Comparison of ENCODE assay signal across 21 mouse cellular contexts in genomic region chr7:141355051-141355450, GRCm38 (mm10). TPM values are rescaled to one million over a fixed set of nuclear protein-coding genes. Genes with fewer than 3 reads are reported as not detected.
DNase-seq lines count a peak whose midpoint lies in the region; ATAC-seq and TF ChIP-seq lines count a peak whose summit lies in the region.
"Had no signal": no experiment of that assay in that cellular context is flagged by ENCODE, and none has a peak within 500 bp of the region (broad histone marks: within the 10 kb centered on the region; RNA-seq: fewer than 3 reads in every experiment).

No protein-coding gene starts in this region.

- no peaks in the 10 kb centered on the region for H3K9me3 ChIP-seq in forebrain, postnatal 0 days (ENCODE audit: low read length)
- H3K9me3 ChIP-seq in forebrain, embryonic 12.5 days = no peaks in the 10 kb centered on the region
- H3K9me3 ChIP-seq in limb, embryonic 15.5 days = no peaks in the 10 kb centered on the region
- H3K9me3 ChIP-seq in limb, embryonic 10.5 days (replicated peaks) = no peaks in the 10 kb centered on the region
- no peaks in the 10 kb centered on the region for H3K9me3 ChIP-seq in intestine, postnatal 0 days (ENCODE audit: control insufficient read depth)
- H3K9me3 ChIP-seq: heart, embryonic 13.5 days; limb, embryonic 13.5 days; liver, embryonic 15.5 days; stomach, embryonic 15.5 days had no signal

- no peak overlapping the region for H3K4me2 ChIP-seq in forebrain, postnatal 0 days (ENCODE audit: low read depth)
- no peak overlapping the region for H3K4me2 ChIP-seq in forebrain, embryonic 12.5 days
- no peak overlapping the region for H3K4me2 ChIP-seq in limb, embryonic 15.5 days
- no peak overlapping the region for H3K4me2 ChIP-seq in intestine, postnatal 0 days (replicated peaks; ENCODE audit: low read depth)
- H3K4me2 ChIP-seq: heart, embryonic 13.5 days; limb, embryonic 13.5 days; liver, embryonic 15.5 days; stomach, embryonic 15.5 days had no signal

- no peak for TF ChIP-seq POLR2A in brain, embryonic 14.5 days (IDR thresholded peaks at IDR 0.05; ENCODE audit: borderline replicate concordance, extremely low read depth, insufficient read depth, insufficient read length, poor library complexity, severe bottlenecking)

- no peaks in the 10 kb centered on the region for H3K36me3 ChIP-seq in forebrain, postnatal 0 days (ENCODE audit: insufficient read depth)
- no peaks in the 10 kb centered on the region for H3K36me3 ChIP-seq in forebrain, embryonic 12.5 days (replicated peaks)
- no peaks in the 10 kb centered on the region for H3K36me3 ChIP-seq in limb, embryonic 15.5 days
- no peaks in the 10 kb centered on the region for H3K36me3 ChIP-seq in limb, embryonic 10.5 days
- peaks cover 34% of the 10 kb centered on the region; the same call in 1 of the 2 replicates for H3K36me3 ChIP-seq in intestine, postnatal 0 days (ENCODE audit: control insufficient read depth, insufficient read depth)
- H3K36me3 ChIP-seq: heart, embryonic 13.5 days; limb, embryonic 13.5 days; stomach, embryonic 15.5 days had no signal

- ATAC-seq in forebrain, postnatal 0 days = peak; percentile 76
- ATAC-seq in forebrain, embryonic 12.5 days (ENCODE audit: low FRiP score) = no peak
- 0 out of 2 replicates have a peak, but pooled peaks have one; percentile 23 for ATAC-seq in limb, embryonic 15.5 days (ENCODE audit: insufficient number of reproducible peaks, low FRiP score, low TSS enrichment, low read depth)
- no peak for ATAC-seq in intestine, postnatal 0 days
- ATAC-seq: intestine, embryonic 16.5 days; lung, postnatal 0 days had no signal

- no peaks in the 10 kb centered on the region for H3K27me3 ChIP-seq in forebrain, postnatal 0 days (ENCODE audit: insufficient read depth, low read length)
- peaks cover 8% of the 10 kb centered on the region; the same call in 1 of the 2 replicates for H3K27me3 ChIP-seq in forebrain, embryonic 12.5 days
- no peaks in the 10 kb centered on the region for H3K27me3 ChIP-seq in limb, embryonic 15.5 days
- H3K27me3 ChIP-seq in limb, embryonic 10.5 days (ENCODE audit: low read depth, poor library complexity, severe bottlenecking) = peaks cover 29% of the 10 kb centered on the region; the same call in 1 of the 2 replicates
- no peaks in the 10 kb centered on the region for H3K27me3 ChIP-seq in intestine, postnatal 0 days (replicated peaks; ENCODE audit: control insufficient read depth, insufficient read depth, low read length)
- H3K27me3 ChIP-seq: stomach, embryonic 15.5 days had no signal

- WGBS in forebrain, postnatal 0 days = 52% methylated on average over 8 of the region's 8 CpGs
- 75% methylated on average over 8 of the region's 8 CpGs for WGBS in forebrain, embryonic 12.5 days
- 73% methylated on average over 8 of the region's 8 CpGs for WGBS in limb, embryonic 15.5 days
- WGBS in limb, embryonic 10.5 days = 80% methylated on average over 8 of the region's 8 CpGs
- WGBS in intestine, postnatal 0 days = 82% methylated on average over 8 of the region's 8 CpGs

- H3K27ac ChIP-seq in forebrain, postnatal 0 days (ENCODE audit: low read depth, low read length) = no peak overlapping the region
- no peak overlapping the region for H3K27ac ChIP-seq in forebrain, embryonic 12.5 days
- no peak overlapping the region for H3K27ac ChIP-seq in limb, embryonic 15.5 days
- no peak overlapping the region for H3K27ac ChIP-seq in limb, embryonic 10.5 days
- H3K27ac ChIP-seq in intestine, postnatal 0 days (ENCODE audit: low read depth, low read length) = no peak overlapping the region
- H3K27ac ChIP-seq: gastrocnemius, adult 2 months; heart, embryonic 13.5 days; limb, embryonic 13.5 days; liver, embryonic 15.5 days; stomach, embryonic 15.5 days had no signal

- DNase-seq in cerebellum, adult 18-20 months = peak; percentile 33 to 53
- DNase-seq in cerebellum, postnatal 36 days = no peak
- peak; percentile 49 for DNase-seq in forebrain, postnatal 0 days
- no peak for DNase-seq in limb, embryonic 10.5 days (ENCODE audit: low spot score)
- peak; percentile 50 for DNase-seq in brain, embryonic 14.5 days (ENCODE audit: low read depth)
- DNase-seq: adrenal gland, adult 8-10 months; gastrocnemius, adult 2 months; heart, adult 11 months; heart, postnatal 36 days had no signal

- H3K9ac ChIP-seq in forebrain, postnatal 0 days = no peak overlapping the region
- no peak overlapping the region for H3K9ac ChIP-seq in forebrain, embryonic 12.5 days
- no peak overlapping the region for H3K9ac ChIP-seq in limb, embryonic 15.5 days
- H3K9ac ChIP-seq in intestine, postnatal 0 days (ENCODE audit: low read depth, low read length) = no peak overlapping the region
- H3K9ac ChIP-seq: heart, embryonic 13.5 days; limb, embryonic 13.5 days; liver, embryonic 15.5 days; stomach, embryonic 15.5 days had no signal

- 0 out of 2 replicates have a peak, but pooled peaks cover 8% of the 10 kb centered on the region for H3K4me1 ChIP-seq in forebrain, postnatal 0 days (ENCODE audit: insufficient read depth)
- peaks cover 4% of the 10 kb centered on the region for H3K4me1 ChIP-seq in forebrain, embryonic 12.5 days
- 0 out of 2 replicates have a peak, but pooled peaks cover 3% of the 10 kb centered on the region for H3K4me1 ChIP-seq in limb, embryonic 15.5 days
- H3K4me1 ChIP-seq in limb, embryonic 10.5 days = peaks cover 8% of the 10 kb centered on the region; the same call in 1 of the 2 replicates
- no peaks in the 10 kb centered on the region; the same call in 1 of the 2 replicates for H3K4me1 ChIP-seq in intestine, postnatal 0 days (replicated peaks; ENCODE audit: control insufficient read depth, insufficient read depth, low read length)
- H3K4me1 ChIP-seq: heart, embryonic 13.5 days; limb, embryonic 13.5 days; stomach, embryonic 15.5 days had no signal

- no peak overlapping the region for H3K4me3 ChIP-seq in forebrain, postnatal 0 days (ENCODE audit: low read depth, low read length)
- H3K4me3 ChIP-seq in forebrain, embryonic 12.5 days (replicated peaks) = no peak overlapping the region
- no peak overlapping the region for H3K4me3 ChIP-seq in limb, embryonic 15.5 days
- no peak overlapping the region for H3K4me3 ChIP-seq in limb, embryonic 10.5 days
- no peak overlapping the region for H3K4me3 ChIP-seq in intestine, postnatal 0 days (ENCODE audit: low read depth, low read length)
- H3K4me3 ChIP-seq: gastrocnemius, adult 2 months; heart, embryonic 13.5 days; limb, embryonic 13.5 days; liver, embryonic 15.5 days; myocyte; stomach, embryonic 15.5 days had no signal

- no peak for TF ChIP-seq CTCF in forebrain, postnatal 0 days (IDR thresholded peaks at IDR 0.05; ENCODE audit: low read depth)
- no peak for TF ChIP-seq CTCF in brain, embryonic 14.5 days (IDR thresholded peaks at IDR 0.05; ENCODE audit: borderline replicate concordance, extremely low read depth, insufficient read depth, insufficient read length)
- no peak for TF ChIP-seq CTCF in intestine, postnatal 0 days (IDR thresholded peaks at IDR 0.05; ENCODE audit: low read depth)

RNA-seq across cellular contexts. Expression of gene Eps8l2, which starts 16.4 kb away (rescaled TPM):
- 1.0 and 1.1 TPM in 2 replicates for total RNA-seq in forebrain, postnatal 0 days (2014; rRNA removed)
- 0.74 and 0.82 TPM in 2 replicates for polyA plus RNA-seq in forebrain, postnatal 0 days (2015; fragmentation: Nextera tagmentation; extraction: Ambion mirVana)
- 1.2 and 1.7 TPM in 2 replicates for polyA plus RNA-seq in forebrain, embryonic 12.5 days (2016; fragmentation: Nextera tagmentation; extraction: Ambion mirVana)
- polyA plus RNA-seq in limb, embryonic 15.5 days (2015; fragmentation: Nextera tagmentation; extraction: Ambion mirVana) = 42.7 and 43.9 TPM in 2 replicates
- 3.4 and 5.0 TPM in 2 replicates for polyA plus RNA-seq in limb, embryonic 10.5 days (2016; fragmentation: Nextera tagmentation; extraction: Ambion mirVana)
- polyA plus RNA-seq in brain, embryonic 14.5 days (2012; rRNA removed) = 1.5 and 1.6 TPM in 2 replicates
- polyA plus RNA-seq in intestine, postnatal 0 days (2015; fragmentation: Nextera tagmentation; extraction: Ambion mirVana) = 234 and 248 TPM in 2 replicates
- total RNA-seq: megakaryocyte, adult 5-6 weeks; MEL had no signal

RNA-seq across cellular contexts. Expression of gene Tmem80, which starts 27.5 kb away (rescaled TPM):
- 25.2 and 33.2 TPM in 2 replicates for total RNA-seq in forebrain, postnatal 0 days (2014; rRNA removed)
- 32.9 and 34.7 TPM in 2 replicates for polyA plus RNA-seq in forebrain, postnatal 0 days (2015; fragmentation: Nextera tagmentation; extraction: Ambion mirVana)
- polyA plus RNA-seq in forebrain, embryonic 12.5 days (2016; fragmentation: Nextera tagmentation; extraction: Ambion mirVana) = 59.9 and 63.6 TPM in 2 replicates
- 35.9 and 38.5 TPM in 2 replicates for polyA plus RNA-seq in limb, embryonic 15.5 days (2015; fragmentation: Nextera tagmentation; extraction: Ambion mirVana)
- 42.9 and 46.1 TPM in 2 replicates for polyA plus RNA-seq in limb, embryonic 10.5 days (2016; fragmentation: Nextera tagmentation; extraction: Ambion mirVana)
- polyA plus RNA-seq in brain, embryonic 14.5 days (2012; rRNA removed) = 62.2 and 84.7 TPM in 2 replicates
- 21.8 and 23.3 TPM in 2 replicates for polyA plus RNA-seq in intestine, postnatal 0 days (2015; fragmentation: Nextera tagmentation; extraction: Ambion mirVana)

RNA-seq across cellular contexts. Expression of gene Deaf1, which starts 27.6 kb away (rescaled TPM):
- 238 and 239 TPM in 2 replicates for total RNA-seq in forebrain, postnatal 0 days (2014; rRNA removed)
- polyA plus RNA-seq in forebrain, postnatal 0 days (2015; fragmentation: Nextera tagmentation; extraction: Ambion mirVana) = 282 and 289 TPM in 2 replicates
- polyA plus RNA-seq in forebrain, embryonic 12.5 days (2016; fragmentation: Nextera tagmentation; extraction: Ambion mirVana) = 74.0 and 78.4 TPM in 2 replicates
- 68.6 and 70.8 TPM in 2 replicates for polyA plus RNA-seq in limb, embryonic 15.5 days (2015; fragmentation: Nextera tagmentation; extraction: Ambion mirVana)
- polyA plus RNA-seq in limb, embryonic 10.5 days (2016; fragmentation: Nextera tagmentation; extraction: Ambion mirVana) = 44.1 and 59.5 TPM in 2 replicates
- polyA plus RNA-seq in brain, embryonic 14.5 days (2012; rRNA removed) = 43.3 and 82.1 TPM in 2 replicates
- polyA plus RNA-seq in intestine, postnatal 0 days (2015; fragmentation: Nextera tagmentation; extraction: Ambion mirVana) = 52.8 and 55.7 TPM in 2 replicates

RNA-seq across cellular contexts. Expression of gene Taldo1, which starts 36.9 kb away (rescaled TPM):
- total RNA-seq in forebrain, postnatal 0 days (2014; rRNA removed) = 224 and 297 TPM in 2 replicates
- polyA plus RNA-seq in forebrain, postnatal 0 days (2015; fragmentation: Nextera tagmentation; extraction: Ambion mirVana) = 304 and 352 TPM in 2 replicates
- 397 and 407 TPM in 2 replicates for polyA plus RNA-seq in forebrain, embryonic 12.5 days (2016; fragmentation: Nextera tagmentation; extraction: Ambion mirVana)
- polyA plus RNA-seq in limb, embryonic 15.5 days (2015; fragmentation: Nextera tagmentation; extraction: Ambion mirVana) = 272 and 290 TPM in 2 replicates
- polyA plus RNA-seq in limb, embryonic 10.5 days (2016; fragmentation: Nextera tagmentation; extraction: Ambion mirVana) = 258 and 272 TPM in 2 replicates
- polyA plus RNA-seq in brain, embryonic 14.5 days (2012; rRNA removed) = 224 and 284 TPM in 2 replicates
- polyA plus RNA-seq in intestine, postnatal 0 days (2015; fragmentation: Nextera tagmentation; extraction: Ambion mirVana) = 706 and 711 TPM in 2 replicates

RNA-seq across cellular contexts. Expression of gene Gatd1, which starts 58.9 kb away (rescaled TPM):
- 58.9 and 65.0 TPM in 2 replicates for total RNA-seq in forebrain, postnatal 0 days (2014; rRNA removed)
- 50.5 and 56.0 TPM in 2 replicates for polyA plus RNA-seq in forebrain, postnatal 0 days (2015; fragmentation: Nextera tagmentation; extraction: Ambion mirVana)
- 47.0 and 50.0 TPM in 2 replicates for polyA plus RNA-seq in forebrain, embryonic 12.5 days (2016; fragmentation: Nextera tagmentation; extraction: Ambion mirVana)
- polyA plus RNA-seq in limb, embryonic 15.5 days (2015; fragmentation: Nextera tagmentation; extraction: Ambion mirVana) = 62.8 and 62.9 TPM in 2 replicates
- polyA plus RNA-seq in limb, embryonic 10.5 days (2016; fragmentation: Nextera tagmentation; extraction: Ambion mirVana) = 44.5 and 56.4 TPM in 2 replicates
- polyA plus RNA-seq in brain, embryonic 14.5 days (2012; rRNA removed) = 70.9 and 84.3 TPM in 2 replicates
- polyA plus RNA-seq in intestine, postnatal 0 days (2015; fragmentation: Nextera tagmentation; extraction: Ambion mirVana) = 34.3 and 37.1 TPM in 2 replicates

Comparison
In these comparisons a context has a peak if more than half of its experiments do, and no peak if none do; other contexts are left out.
1. DNase-seq: peak in cerebellum, adult 18-20 months (2 of 2), forebrain, postnatal 0 days (single experiment) and brain, embryonic 14.5 days (single experiment); none in cerebellum, postnatal 36 days (0 of 2) and limb, embryonic 10.5 days (single experiment).
2. ATAC-seq: peak in forebrain, postnatal 0 days (single experiment) and limb, embryonic 15.5 days (single experiment); none in forebrain, embryonic 12.5 days (single experiment) and intestine, postnatal 0 days (single experiment).